In the genomic region with DNA sequence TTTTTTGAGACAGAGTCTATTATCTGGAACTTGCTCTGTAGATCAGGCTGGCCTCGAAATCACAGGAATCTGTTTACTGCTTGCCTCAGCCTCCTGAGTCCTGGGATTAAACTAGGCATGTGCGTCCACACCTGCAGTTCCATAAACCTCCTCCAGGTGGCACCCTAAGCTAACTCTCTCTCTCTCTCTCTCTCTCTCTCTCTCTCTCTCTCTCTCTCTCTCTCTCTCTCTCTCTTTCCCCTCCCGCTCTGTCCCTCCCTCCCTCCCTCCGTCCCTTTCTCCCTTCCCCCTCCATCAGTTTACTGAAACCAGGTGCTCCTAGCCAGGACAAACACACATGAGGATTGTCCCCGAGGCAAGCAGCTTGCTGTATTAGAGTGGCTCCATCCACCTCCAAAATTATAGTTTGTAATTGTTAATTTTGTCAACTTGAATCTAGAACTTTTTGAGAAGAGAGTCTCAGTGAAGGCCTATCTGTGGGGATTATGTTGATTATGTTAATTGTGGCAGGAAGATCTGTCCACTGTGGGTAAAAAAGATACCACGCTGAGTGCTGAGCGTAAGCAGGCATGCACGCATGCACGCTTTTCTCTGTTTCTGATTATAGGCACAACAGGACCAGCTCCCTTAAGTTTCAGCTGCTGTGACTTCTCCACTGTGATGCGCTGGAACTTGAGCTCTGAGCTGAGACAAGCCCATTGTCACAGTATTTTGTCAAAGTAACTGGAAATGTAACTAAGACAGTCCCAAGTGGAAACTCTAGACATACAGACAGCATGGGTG, we compare ENCODE assay signal across 8 mouse cellular contexts. TPM values are rescaled to one million over a fixed set of nuclear protein-coding genes. Genes with fewer than 3 reads are reported as not detected.
DNase-seq lines count a peak whose midpoint lies in the region; ATAC-seq and TF ChIP-seq lines count a peak whose summit lies in the region.

No protein-coding gene starts in this region.

- WGBS in hindbrain, embryonic 14.5 days: 35% methylated on average over 10 of the region's 10 CpGs
- 35% methylated on average over 10 of the region's 10 CpGs for WGBS in hindbrain, embryonic 13.5 days
- 19% methylated on average over 10 of the region's 10 CpGs for WGBS in limb, embryonic 14.5 days

- DNase-seq in hindbrain, embryonic 14.5 days (ENCODE audit: low spot score): peak; percentile 86
- peak; percentile 54 for DNase-seq in fibroblast of lung, adult 2 months (ENCODE audit: low read depth)
- DNase-seq in kidney, adult 9 months: peak; percentile 81
- DNase-seq in limb, embryonic 14.5 days (ENCODE audit: low spot score): peak; percentile 89
- peak; percentile 64 for DNase-seq in ovary, adult 18-20 months (ENCODE audit: low spot score)
- DNase-seq in testis, postnatal 14 days (ENCODE audit: low spot score): peak; percentile 69

- no peak overlapping the region for H3K4me2 ChIP-seq in hindbrain, embryonic 14.5 days (replicated peaks)
- no peak overlapping the region for H3K4me2 ChIP-seq in hindbrain, embryonic 13.5 days
- 0 out of 2 replicates have a peak overlapping the region, but pooled peaks have one; percentile 13 for H3K4me2 ChIP-seq in limb, embryonic 14.5 days (replicated peaks; ENCODE audit: low read depth, low read length, severe bottlenecking)

- TF ChIP-seq CTCF in bone marrow macrophage, adult 2 months (IDR thresholded peaks at IDR 0.05; ENCODE audit: low read depth, low read length): peak; percentile 95

- H3K9ac ChIP-seq in hindbrain, embryonic 14.5 days: no peak overlapping the region
- H3K9ac ChIP-seq in hindbrain, embryonic 13.5 days: no peak overlapping the region
- H3K9ac ChIP-seq in limb, embryonic 14.5 days (ENCODE audit: low read depth, low read length, severe bottlenecking): no peak overlapping the region

- H3K4me3 ChIP-seq in hindbrain, embryonic 14.5 days (replicated peaks; ENCODE audit: low read length): no peak overlapping the region
- no peak overlapping the region for H3K4me3 ChIP-seq in hindbrain, embryonic 13.5 days
- no peak overlapping the region for H3K4me3 ChIP-seq in bone marrow macrophage, adult 2 months (ENCODE audit: insufficient read depth, low read length)
- no peak overlapping the region for H3K4me3 ChIP-seq in limb, embryonic 14.5 days (replicated peaks; ENCODE audit: low read length)

- no peaks in the 10 kb centered on the region for H3K4me1 ChIP-seq in hindbrain, embryonic 14.5 days (replicated peaks; ENCODE audit: control insufficient read depth, insufficient read depth, low read length)
- no peaks in the 10 kb centered on the region for H3K4me1 ChIP-seq in hindbrain, embryonic 13.5 days (replicated peaks)
- H3K4me1 ChIP-seq in bone marrow macrophage, adult 2 months (ENCODE audit: control insufficient read depth, insufficient read depth, low read length): peaks cover 38% of the 10 kb centered on the region
- H3K4me1 ChIP-seq in limb, embryonic 14.5 days (ENCODE audit: control insufficient read depth, insufficient read depth, low read length): no peaks in the 10 kb centered on the region

- TF ChIP-seq POLR2A in bone marrow macrophage, adult 2 months (IDR thresholded peaks at IDR 0.05; ENCODE audit: borderline replicate concordance, low read depth, low read length): no peak
- TF ChIP-seq POLR2A in limb, embryonic 14.5 days (IDR thresholded peaks at IDR 0.05; ENCODE audit: borderline replicate concordance, extremely low read depth, insufficient read depth, insufficient read length): no peak

- ATAC-seq in hindbrain, embryonic 14.5 days (ENCODE audit: low FRiP score): peak; percentile 64; the same call in 1 of the 2 replicates
- no peak for ATAC-seq in hindbrain, embryonic 13.5 days (ENCODE audit: low FRiP score)
- ATAC-seq in limb, embryonic 14.5 days (ENCODE audit: low FRiP score, low read depth): no peak

- H3K36me3 ChIP-seq in hindbrain, embryonic 14.5 days (replicated peaks; ENCODE audit: control insufficient read depth, insufficient read depth): no peaks in the 10 kb centered on the region
- no peaks in the 10 kb centered on the region for H3K36me3 ChIP-seq in hindbrain, embryonic 13.5 days
- no peaks in the 10 kb centered on the region for H3K36me3 ChIP-seq in limb, embryonic 14.5 days (ENCODE audit: control insufficient read depth, insufficient read depth, low read length)

- H3K27ac ChIP-seq in hindbrain, embryonic 14.5 days: no peak overlapping the region
- no peak overlapping the region for H3K27ac ChIP-seq in hindbrain, embryonic 13.5 days
- peak overlapping the region; percentile 82; the same call in 1 of the 2 replicates for H3K27ac ChIP-seq in bone marrow macrophage, adult 2 months (ENCODE audit: insufficient read depth, low read depth, low read length)
- H3K27ac ChIP-seq in limb, embryonic 14.5 days (replicated peaks; ENCODE audit: low read depth, low read length): no peak overlapping the region

- no peaks in the 10 kb centered on the region for H3K9me3 ChIP-seq in hindbrain, embryonic 14.5 days (ENCODE audit: control insufficient read depth, low read length)
- no peaks in the 10 kb centered on the region for H3K9me3 ChIP-seq in hindbrain, embryonic 13.5 days
- no peaks in the 10 kb centered on the region for H3K9me3 ChIP-seq in limb, embryonic 14.5 days (ENCODE audit: control insufficient read depth, low read length)

- no peaks in the 10 kb centered on the region for H3K27me3 ChIP-seq in hindbrain, embryonic 14.5 days (ENCODE audit: control insufficient read depth, insufficient read depth, low read length)
- no peaks in the 10 kb centered on the region for H3K27me3 ChIP-seq in hindbrain, embryonic 13.5 days
- H3K27me3 ChIP-seq in limb, embryonic 14.5 days (ENCODE audit: control insufficient read depth, insufficient read depth, low read length): no peaks in the 10 kb centered on the region

RNA-seq across cellular contexts. Expression of a gene that starts 9.0 kb away (rescaled TPM):
- 0.72 and 1.0 TPM in 2 replicates for polyA plus RNA-seq in hindbrain, embryonic 14.5 days (2014; fragmentation: Nextera tagmentation; extraction: Ambion mirVana)
- polyA plus RNA-seq in hindbrain, embryonic 13.5 days (2015; fragmentation: Nextera tagmentation; extraction: Ambion mirVana): 0.91 and 1.2 TPM in 2 replicates
- not detected in 2 replicates for polyA plus RNA-seq in bone marrow macrophage, adult 2 months (2012; ENCODE audit: insufficient read depth, insufficient read length, missing spikeins)
- polyA plus RNA-seq in limb, embryonic 14.5 days (2012; rRNA removed): 0.08 and 0.40 TPM in 2 replicates
- polyA plus RNA-seq in limb, embryonic 14.5 days (2014; fragmentation: Nextera tagmentation; extraction: Ambion mirVana): 0.75 TPM in 1 of 2 replicates, not detected in the other

RNA-seq across cellular contexts. Expression of a gene that starts 22.8 kb away (rescaled TPM):
- 2.7 and 2.9 TPM in 2 replicates for polyA plus RNA-seq in hindbrain, embryonic 14.5 days (2014; fragmentation: Nextera tagmentation; extraction: Ambion mirVana)
- 3.9 and 5.3 TPM in 2 replicates for polyA plus RNA-seq in hindbrain, embryonic 13.5 days (2015; fragmentation: Nextera tagmentation; extraction: Ambion mirVana)
- polyA plus RNA-seq in bone marrow macrophage, adult 2 months (2012; ENCODE audit: insufficient read depth, insufficient read length, missing spikeins): 240 and 334 TPM in 2 replicates
- 8.8 and 9.5 TPM in 2 replicates for polyA plus RNA-seq in limb, embryonic 14.5 days (2012; rRNA removed)
- polyA plus RNA-seq in limb, embryonic 14.5 days (2014; fragmentation: Nextera tagmentation; extraction: Ambion mirVana): 1.8 and 2.2 TPM in 2 replicates

RNA-seq across cellular contexts. Expression of a gene that starts 25.9 kb away (rescaled TPM):
- polyA plus RNA-seq in hindbrain, embryonic 14.5 days (2014; fragmentation: Nextera tagmentation; extraction: Ambion mirVana): not detected in 2 replicates
- not detected in 2 replicates for polyA plus RNA-seq in hindbrain, embryonic 13.5 days (2015; fragmentation: Nextera tagmentation; extraction: Ambion mirVana)
- polyA plus RNA-seq in bone marrow macrophage, adult 2 months (2012; ENCODE audit: insufficient read depth, insufficient read length, missing spikeins): not detected in 2 replicates
- polyA plus RNA-seq in limb, embryonic 14.5 days (2012; rRNA removed): 0.10 and 0.11 TPM in 2 replicates
- 0.15 TPM in 1 of 2 replicates, not detected in the other for polyA plus RNA-seq in limb, embryonic 14.5 days (2014; fragmentation: Nextera tagmentation; extraction: Ambion mirVana)

Comparison
In these comparisons a context has a peak if more than half of its experiments do, and no peak if none do; other contexts are left out.
1. RNA of a gene that starts 22.8 kb away (polyA plus RNA-seq): 240 to 334 TPM in bone marrow macrophage, adult 2 months; 1.8 to 9.5 TPM in limb, embryonic 14.5 days, 3.9 to 5.3 TPM in hindbrain, embryonic 13.5 days and 2.7 to 2.9 TPM in hindbrain, embryonic 14.5 days; every median in the first group is over 10 times any median in the second.
2. Peak in every context shown above with its lines, with median percentiles within 50 percentile points of each other: DNase-seq.